Mouse (Mus musculus): ENCODE measurements around the gene Ttc33.

The Ttc33 gene

GRCm38 (mm10) chr15:5241304-5242201 is 56.2 kb downstream of the Ttc33 start:
- DNase-seq (ENCODE audit: low spot score in 2 of 2), result peak; percentile 59

GRCm38 (mm10) chr15:5242241-5243035 is 57.1 kb downstream of the Ttc33 start:
- peak in 1 of 2 experiments; percentile 28 for DNase-seq (ENCODE audit: low spot score in 2 of 2)

GRCm38 (mm10) chr15:5243036-5243958 is 58.0 kb downstream of the Ttc33 start:
- peak; percentile 32 to 52 for DNase-seq (ENCODE audit: low spot score in 2 of 2)

GRCm38 (mm10) chr15:5243959-5244905 is 58.9 kb downstream of the Ttc33 start, which contains the start of gene Ptger4:
Gene Ptger4, minus strand, starts transcription at chr15:5244187.
- peak; percentile 94 to 95 for DNase-seq (ENCODE audit: low spot score in 2 of 2)

- DNase-seq (ENCODE audit: low spot score in 2 of 2), result no peak
Observed at GRCm38 (mm10) chr15:5250182-5250581, 64.9 kb downstream of the Ttc33 start.

GRCm38 (mm10) chr15:5260183-5260582 is 74.9 kb downstream of the Ttc33 start:
- no peak for DNase-seq (ENCODE audit: low spot score in 2 of 2)

GRCm38 (mm10) chr15:5261004-5261403 is 75.7 kb downstream of the Ttc33 start:
- no peak for DNase-seq (ENCODE audit: low spot score in 2 of 2)

- no peak for DNase-seq (ENCODE audit: low spot score in 2 of 2)
Observed at GRCm38 (mm10) chr15:5262095-5262667, 76.9 kb downstream of the Ttc33 start.

GRCm38 (mm10) chr15:5262874-5263504 is 77.7 kb downstream of the Ttc33 start:
- DNase-seq (ENCODE audit: low spot score in 2 of 2), result no peak

GRCm38 (mm10) chr15:5266095-5266494 is 80.8 kb downstream of the Ttc33 start:
- DNase-seq (ENCODE audit: low spot score in 2 of 2), result no peak

Measured in heart, adult 9 months (tissue).